Mouse (Mus musculus): ENCODE data around the gene Lmo1.

The Lmo1 gene

GRCm38 (mm10) chr7:109175670-109176625, 941 bp upstream of the Lmo1 start:
- no peak for DNase-seq (ENCODE audit: inconsistent ontology term)

- DNase-seq (ENCODE audit: inconsistent ontology term), result peak; percentile 68
These were observed 564 bp downstream of the Lmo1 start for GRCm38 (mm10) chr7:109174337-109174948.

- no peak for DNase-seq (ENCODE audit: inconsistent ontology term)
These were observed 3.1 kb downstream of the Lmo1 start for GRCm38 (mm10) chr7:109171874-109172273.

GRCm38 (mm10) chr7:109170441-109170820, 4.6 kb downstream of the Lmo1 start:
- DNase-seq (ENCODE audit: inconsistent ontology term), result peak; percentile 87

- DNase-seq (ENCODE audit: inconsistent ontology term), result peak; percentile 79
These were observed 5.2 kb downstream of the Lmo1 start for GRCm38 (mm10) chr7:109169505-109170440.

GRCm38 (mm10) chr7:109168716-109169115, 6.3 kb downstream of the Lmo1 start:
- DNase-seq (ENCODE audit: inconsistent ontology term), result no peak

- peak; percentile 78 for DNase-seq (ENCODE audit: inconsistent ontology term)
These were observed 8.9 kb downstream of the Lmo1 start for GRCm38 (mm10) chr7:109165931-109166585.

GRCm38 (mm10) chr7:109154331-109154730, 20.7 kb downstream of the Lmo1 start:
- DNase-seq (ENCODE audit: inconsistent ontology term), result no peak

GRCm38 (mm10) chr7:109153538-109153937, 21.5 kb downstream of the Lmo1 start:
- DNase-seq (ENCODE audit: inconsistent ontology term), result no peak

GRCm38 (mm10) chr7:109151088-109151487, 23.9 kb downstream of the Lmo1 start:
- DNase-seq (ENCODE audit: inconsistent ontology term), result no peak

- DNase-seq (ENCODE audit: inconsistent ontology term), result no peak
These were observed 29.8 kb downstream of the Lmo1 start for GRCm38 (mm10) chr7:109145211-109145610.

GRCm38 (mm10) chr7:109144705-109145104, 30.3 kb downstream of the Lmo1 start:
- no peak for DNase-seq (ENCODE audit: inconsistent ontology term)

- peak; percentile 53 for DNase-seq (ENCODE audit: inconsistent ontology term)
These were observed 32.4 kb downstream of the Lmo1 start for GRCm38 (mm10) chr7:109142564-109142963.

GRCm38 (mm10) chr7:109141753-109142152, 33.3 kb downstream of the Lmo1 start:
- peak; percentile 81 for DNase-seq (ENCODE audit: inconsistent ontology term)

GRCm38 (mm10) chr7:109141054-109141453, 34.0 kb downstream of the Lmo1 start:
- DNase-seq (ENCODE audit: inconsistent ontology term), result no peak

GRCm38 (mm10) chr7:109139405-109139804, 35.6 kb downstream of the Lmo1 start:
- peak; percentile 80 for DNase-seq (ENCODE audit: inconsistent ontology term)

GRCm38 (mm10) chr7:109137441-109137840, 37.6 kb downstream of the Lmo1 start:
- no peak for DNase-seq (ENCODE audit: inconsistent ontology term)

GRCm38 (mm10) chr7:109131565-109131964, 43.4 kb downstream of the Lmo1 start:
- no peak for DNase-seq (ENCODE audit: inconsistent ontology term)

- DNase-seq (ENCODE audit: inconsistent ontology term), result no peak
These were observed 44.9 kb downstream of the Lmo1 start for GRCm38 (mm10) chr7:109129946-109130686.

- no peak for DNase-seq (ENCODE audit: inconsistent ontology term)
These were observed 45.6 kb downstream of the Lmo1 start for GRCm38 (mm10) chr7:109129442-109129841.

- DNase-seq (ENCODE audit: inconsistent ontology term), result no peak
These were observed 59.1 kb downstream of the Lmo1 start for GRCm38 (mm10) chr7:109115929-109116328.
